Mouse (Mus musculus) stomach, embryonic 14.5 days (tissue): Measurements from ENCODE around the gene Synpo2l. TPM values are rescaled to one million over a fixed set of nuclear protein-coding genes. Genes with fewer than 3 reads are reported as not detected.
"Not testable (repeated sequence)": the region's sequence is repeated elsewhere in the genome, so short reads cannot be mapped to it uniquely, and the experiment has no call there.

Experiments used
- ATAC-seq: fragments of 200-750 bp; cut with Nextera tagmentation; 2 replicates; pipeline ENCODE4 v1.8.0; 2017; ENCODE audit warnings: low read depth, moderate TSS enrichment; ENCODE audit not compliant: insufficient number of reproducible peaks, insufficient read depth, low FRiP score
- H3K27ac ChIP-seq: fragments of 300-500 bp; sonication (generic); 2 replicates; pipeline ENCODE4 v1.5.1; 2014; ENCODE audit warnings: mild to moderate bottlenecking, low read length, moderate library complexity, mixed read lengths
- H3K27me3 ChIP-seq: fragments of 300-500 bp; sonication (generic); 2 replicates; pipeline ENCODE4 v1.6.1; 2014; ENCODE audit warnings: low read length, control low read depth, mixed read lengths; ENCODE audit not compliant: control insufficient read depth, insufficient read depth
- H3K36me3 ChIP-seq: fragments of 300-500 bp; sonication (generic); 2 replicates; pipeline ENCODE4 v1.6.1; 2014; ENCODE audit warnings: mild to moderate bottlenecking, control low read depth, low read length, moderate library complexity, mixed read lengths; ENCODE audit not compliant: control insufficient read depth, insufficient read depth
- H3K4me1 ChIP-seq: fragments of 300-500 bp; sonication (generic); 2 replicates; pipeline ENCODE4 v1.6.1; 2014; ENCODE audit warnings: low read length, control low read depth, mixed read lengths; ENCODE audit not compliant: control insufficient read depth, insufficient read depth
- H3K4me2 ChIP-seq: fragments of 300-500 bp; sonication (generic); replicated peaks from 2 replicates; pipeline ENCODE4 v1.6.1; 2014; ENCODE audit warnings: low read depth, low read length, control low read depth
- H3K4me3 ChIP-seq: fragments of 300-500 bp; sonication (generic); 2 replicates; pipeline ENCODE4 v1.5.1; 2014; ENCODE audit warnings: low read depth, low read length, control low read depth
- H3K9ac ChIP-seq: fragments of 300-500 bp; sonication (generic); replicated peaks from 2 replicates; pipeline ENCODE4 v1.6.1; 2014; ENCODE audit warnings: low read depth, mild to moderate bottlenecking, control low read depth, low read length, moderate library complexity, mixed read lengths
- H3K9me3 ChIP-seq: fragments of 300-500 bp; sonication (generic); 2 replicates; pipeline ENCODE4 v1.6.1; 2016; ENCODE audit warnings: low read depth, low read length, control low read depth; ENCODE audit not compliant: control insufficient read depth
- WGBS: fragments of 180-500 bp; shearing (Covaris S2); extraction: QIAGEN DNeasy Blood & Tissue Kit; methylation state at CpG from one replicate; pipeline ENCODE4 v1.1.7; 2014; 5-methylcytosine and 5-hydroxymethylcytosine counted together
- polyA plus RNA-seq: library from polyadenylated mRNA; unstranded; fragments of >200 nt; fragmentation: Nextera tagmentation; extraction: Ambion mirVana; gene quantifications from 2 replicates; pipeline ENCODE4 v1.2.1, GENCODE M21; 2014

Gene Synpo2l
- polyA plus RNA-seq, 1 experiment from 2014 or later = 0.29 TPM

DNA sequence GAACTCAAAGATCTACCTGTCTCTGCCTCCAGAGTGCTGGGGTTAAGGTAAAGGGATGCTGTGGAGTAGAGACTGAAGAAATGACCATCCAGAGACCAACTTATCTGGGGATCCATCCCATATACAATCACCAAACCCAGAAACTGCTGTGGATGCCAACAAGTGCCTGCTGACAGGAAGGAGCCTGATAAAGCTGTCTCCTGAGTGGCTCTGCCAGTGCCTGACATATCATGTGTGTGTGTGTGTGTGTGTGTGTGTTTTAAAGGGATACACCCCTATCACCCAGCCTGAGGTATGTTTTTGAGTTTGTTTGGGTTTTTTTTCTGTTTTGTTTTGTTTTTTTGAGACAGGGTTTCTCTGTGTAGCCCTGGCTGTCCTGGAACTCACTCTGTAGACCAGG is 21.8 kb downstream of the Synpo2l start:
- ATAC-seq = no peak
- H3K9ac ChIP-seq = no peak overlapping the region
- no peak overlapping the region for H3K4me2 ChIP-seq
- H3K36me3 ChIP-seq = no peaks in the 10 kb centered on the region
- H3K4me1 ChIP-seq = peaks cover 6% of the 10 kb centered on the region; the same call in 1 of the 2 replicates
- no peaks in the 10 kb centered on the region for H3K9me3 ChIP-seq
- no peaks in the 10 kb centered on the region for H3K27me3 ChIP-seq
- H3K27ac ChIP-seq = no peak overlapping the region
- no peak overlapping the region for H3K4me3 ChIP-seq

DNA sequence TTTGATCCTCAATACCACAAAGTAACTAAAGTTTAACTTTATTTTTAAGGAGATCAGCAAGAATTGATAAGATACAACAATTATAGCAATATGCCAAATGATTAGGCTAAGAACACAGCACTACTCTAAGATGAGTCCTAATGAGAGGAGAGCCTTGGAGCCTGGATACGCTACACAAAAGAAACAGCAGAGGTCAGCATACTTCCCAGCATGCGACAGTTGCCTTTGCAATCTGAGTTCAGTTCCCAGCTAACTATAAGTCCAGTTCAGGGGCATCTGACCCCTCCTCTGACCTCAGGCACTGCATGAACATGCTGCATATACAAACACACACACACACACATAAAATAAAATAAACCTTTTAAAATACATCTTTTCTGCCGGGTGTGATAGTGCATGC is 22.6 kb downstream of the Synpo2l start:
- Histone ChIP-seq H3K4me3 (no peak overlapping the region), H3K36me3 (no peaks in the 10 kb centered on the region), H3K4me2 (no peak overlapping the region), H3K9me3 (no peaks in the 10 kb centered on the region), H3K9ac (no peak overlapping the region), H3K4me1 (peaks cover 6% of the 10 kb centered on the region; the same call in 1 of the 2 replicates), H3K27me3 (no peaks in the 10 kb centered on the region), H3K27ac (no peak overlapping the region)
- ATAC-seq = no peak
- 30% methylated on average over 3 of the region's 3 CpGs for WGBS

DNA sequence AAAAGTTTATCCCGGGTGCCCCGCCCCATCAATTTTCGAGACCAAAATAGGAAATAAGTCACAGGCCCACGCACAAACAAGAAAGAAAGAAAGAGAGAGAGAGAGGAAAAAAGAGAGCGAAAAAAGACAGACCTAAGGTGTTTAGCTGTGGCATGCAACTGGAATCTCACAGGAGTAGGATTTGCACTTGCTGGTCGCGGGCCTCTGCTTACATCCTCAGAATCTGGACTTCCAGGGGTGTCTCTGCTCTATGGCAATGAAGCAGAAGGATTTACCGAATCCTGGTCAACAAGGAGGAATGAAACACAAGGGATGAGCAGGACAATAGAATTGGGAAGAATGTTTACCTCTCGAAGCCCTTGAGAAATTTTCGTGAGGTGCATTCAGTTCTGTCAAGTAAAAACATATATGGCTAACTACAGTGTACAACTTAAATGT is 26.7 kb downstream of the Synpo2l start:
- ATAC-seq = no peak
- Histone ChIP-seq H3K36me3 (no peaks in the 10 kb centered on the region), H3K27me3 (no peaks in the 10 kb centered on the region), H3K4me2 (peak overlapping the region; percentile 57), H3K4me3 (peak overlapping the region; percentile 74), H3K9ac (peak overlapping the region; percentile 79), H3K9me3 (no peaks in the 10 kb centered on the region), H3K4me1 (peaks cover 6% of the 10 kb centered on the region; the same call in 1 of the 2 replicates), H3K27ac (peak overlapping the region; percentile 92)
- WGBS = 11% methylated on average over 10 of the region's 10 CpGs

DNA sequence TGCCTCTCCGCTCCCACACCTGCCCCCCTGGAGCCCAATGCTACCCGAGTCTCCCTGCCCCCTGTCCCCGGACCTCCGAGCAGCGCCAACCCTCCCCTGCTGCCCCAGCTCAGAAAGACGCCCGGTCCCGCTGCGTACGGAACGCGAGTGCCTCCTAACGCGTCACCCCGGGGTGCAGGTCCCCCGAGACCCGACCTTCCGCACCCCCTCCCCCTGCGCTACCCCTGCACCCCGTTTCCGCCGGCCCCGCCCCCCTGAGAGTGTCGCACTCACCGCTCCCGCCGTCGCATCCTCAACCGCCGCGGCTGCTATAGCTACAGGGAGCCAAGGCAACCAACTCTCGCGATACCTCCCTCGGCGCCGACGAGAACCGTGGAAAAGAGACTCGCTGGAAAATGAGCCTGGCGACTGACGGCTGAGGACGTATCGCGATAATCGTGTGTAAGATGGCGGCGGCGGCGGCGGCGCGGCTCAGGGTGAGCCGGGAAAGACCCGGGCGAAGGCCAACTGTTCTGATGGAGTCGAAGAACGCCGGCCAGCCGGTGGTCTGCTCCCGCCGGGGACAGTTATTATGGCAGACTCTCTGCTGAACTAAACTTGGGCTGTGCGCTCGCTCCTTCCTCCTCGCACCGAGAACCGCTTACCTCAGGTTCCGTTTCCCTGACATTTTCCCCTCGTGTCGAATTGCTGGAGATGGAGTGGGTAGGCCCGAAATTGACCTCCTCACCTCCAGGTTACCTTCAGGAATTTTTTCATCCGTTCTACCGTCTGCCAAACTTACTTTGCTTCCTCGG is 27.3 kb downstream of the Synpo2l start, which contains the start of gene Usp54:
Gene Usp54, minus strand, starts transcription at position 420 of the 794 bp plus-strand sequence.
- Histone ChIP-seq H3K4me1 (peaks cover 6% of the 10 kb centered on the region; the same call in 1 of the 2 replicates), H3K36me3 (no peaks in the 10 kb centered on the region), H3K4me3 (peak within 1 kb of the TSS; percentile 74), H3K4me2 (peak within 1 kb of the TSS; percentile 78), H3K27me3 (no peaks in the 10 kb centered on the region), H3K27ac (peak within 1 kb of the TSS; percentile 92), H3K9ac (peak within 1 kb of the TSS; percentile 79), H3K9me3 (no peaks in the 10 kb centered on the region)
- under 1% methylated on average over 73 of the region's 73 CpGs for WGBS
- ATAC-seq = peak; percentile 96

DNA sequence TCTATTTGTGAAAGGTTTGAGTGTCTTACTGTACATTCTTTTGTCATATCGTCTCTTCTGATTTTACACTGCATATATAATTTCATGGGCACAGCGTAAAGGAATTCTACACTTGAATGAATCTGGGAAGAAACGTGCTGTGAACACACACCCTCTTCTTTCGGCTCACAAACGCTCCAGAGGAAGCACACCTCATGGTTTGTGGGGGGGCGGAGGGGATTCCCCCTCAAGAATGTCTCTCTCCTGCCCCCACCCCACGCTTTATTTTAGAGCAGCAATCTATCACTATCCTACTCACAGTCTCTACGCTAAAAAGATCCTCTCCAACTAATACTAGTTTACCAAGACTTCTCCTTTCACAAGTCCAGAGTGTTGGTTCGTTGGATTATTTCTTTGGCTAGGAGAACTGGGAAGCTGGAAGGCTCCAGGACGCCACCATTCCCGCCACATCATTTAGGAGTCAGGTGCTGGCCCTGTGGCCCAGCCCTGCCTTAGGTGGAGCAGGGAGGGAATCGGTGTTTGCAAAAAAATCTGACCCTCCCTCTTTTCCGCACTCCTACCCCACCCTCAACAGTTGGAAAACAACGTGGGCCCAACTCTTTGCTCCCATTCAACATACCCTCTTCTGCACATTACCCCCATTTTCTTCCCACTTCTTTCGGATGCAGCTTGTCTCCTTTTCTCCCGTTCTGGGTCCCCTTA is 28.1 kb downstream of the Synpo2l start:
- ATAC-seq = peak; percentile 56
- Histone ChIP-seq H3K4me1 (peaks cover 6% of the 10 kb centered on the region; the same call in 1 of the 2 replicates), H3K36me3 (no peaks in the 10 kb centered on the region), H3K27ac (peak overlapping the region; percentile 92), H3K9me3 (no peaks in the 10 kb centered on the region), H3K9ac (peak overlapping the region; percentile 79), H3K27me3 (no peaks in the 10 kb centered on the region), H3K4me3 (peak overlapping the region; percentile 74), H3K4me2 (peak overlapping the region; percentile 78)
- WGBS = 1% methylated on average over 16 of the region's 16 CpGs

DNA sequence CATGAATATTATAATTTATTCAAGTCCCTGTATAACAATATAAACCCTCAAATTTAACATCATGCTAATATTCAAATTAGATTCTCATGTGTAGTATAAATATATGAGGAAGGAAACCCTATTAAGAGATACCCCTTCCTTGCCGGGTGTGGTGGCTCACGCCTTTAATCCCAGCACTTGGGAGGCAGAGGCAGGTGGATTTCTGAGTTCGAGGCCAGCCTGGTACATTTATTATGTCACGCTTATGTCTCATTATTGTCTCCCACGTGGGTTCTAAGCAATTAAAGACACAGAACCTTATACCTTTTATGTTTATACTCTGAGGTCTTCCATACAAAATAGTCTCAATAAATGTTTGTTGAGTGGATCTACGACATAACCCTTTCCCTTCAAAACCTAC is 29.5 kb downstream of the Synpo2l start:
- peaks cover 6% of the 10 kb centered on the region; the same call in 1 of the 2 replicates for H3K4me1 ChIP-seq
- no peak overlapping the region for H3K27ac ChIP-seq
- H3K27me3 ChIP-seq = no peaks in the 10 kb centered on the region
- no peaks in the 10 kb centered on the region for H3K9me3 ChIP-seq
- no peak for ATAC-seq
- H3K4me2 ChIP-seq = no peak overlapping the region
- no peaks in the 10 kb centered on the region for H3K36me3 ChIP-seq
- H3K4me3 ChIP-seq = no peak overlapping the region
- H3K9ac ChIP-seq = no peak overlapping the region
- 92% methylated on average over 6 of the region's 6 CpGs for WGBS

DNA sequence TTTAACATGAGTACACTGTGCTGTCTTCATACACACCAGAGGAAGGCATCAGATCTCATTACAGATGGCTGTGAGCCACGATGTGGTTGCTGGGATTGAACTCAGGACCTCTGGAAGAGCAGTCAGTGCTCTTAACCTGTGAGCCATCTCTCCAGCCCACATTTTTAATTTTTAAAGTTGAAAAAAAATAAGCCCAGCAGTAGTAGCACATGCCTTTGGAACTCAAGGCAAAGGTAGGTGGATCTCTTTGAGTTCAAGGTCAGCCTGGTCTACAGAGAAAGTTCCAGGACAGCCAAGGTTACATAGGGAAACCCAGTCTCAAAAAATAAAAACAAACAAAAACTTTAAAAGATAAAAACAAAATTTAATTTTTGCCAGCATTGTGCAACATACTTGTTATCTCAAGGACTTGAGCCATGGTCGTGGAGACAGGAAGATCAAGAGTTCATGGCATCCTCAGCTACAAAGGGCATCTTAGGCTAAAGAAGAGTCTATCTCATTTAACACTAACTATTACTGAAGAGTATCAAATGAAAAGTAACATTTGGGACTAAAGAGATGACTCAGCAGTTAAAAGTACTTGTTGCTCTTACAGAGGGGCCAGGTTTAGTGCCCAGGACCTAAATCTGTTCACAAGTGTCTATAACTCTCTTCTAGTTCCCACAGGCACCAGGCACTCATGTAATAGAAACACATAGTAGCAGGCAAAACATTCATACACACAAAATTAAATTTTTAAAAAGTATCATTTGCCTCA is 30.2 kb downstream of the Synpo2l start:
- no peaks in the 10 kb centered on the region for H3K27me3 ChIP-seq
- no peak overlapping the region for H3K4me3 ChIP-seq
- H3K4me2 ChIP-seq = no peak overlapping the region
- H3K9ac ChIP-seq = no peak overlapping the region
- peaks cover 6% of the 10 kb centered on the region; the same call in 1 of the 2 replicates for H3K4me1 ChIP-seq
- ATAC-seq = no peak
- H3K36me3 ChIP-seq = no peaks in the 10 kb centered on the region
- no peaks in the 10 kb centered on the region for H3K9me3 ChIP-seq
- 74% methylated on average over 2 of the region's 2 CpGs for WGBS
- H3K27ac ChIP-seq = no peak overlapping the region

DNA sequence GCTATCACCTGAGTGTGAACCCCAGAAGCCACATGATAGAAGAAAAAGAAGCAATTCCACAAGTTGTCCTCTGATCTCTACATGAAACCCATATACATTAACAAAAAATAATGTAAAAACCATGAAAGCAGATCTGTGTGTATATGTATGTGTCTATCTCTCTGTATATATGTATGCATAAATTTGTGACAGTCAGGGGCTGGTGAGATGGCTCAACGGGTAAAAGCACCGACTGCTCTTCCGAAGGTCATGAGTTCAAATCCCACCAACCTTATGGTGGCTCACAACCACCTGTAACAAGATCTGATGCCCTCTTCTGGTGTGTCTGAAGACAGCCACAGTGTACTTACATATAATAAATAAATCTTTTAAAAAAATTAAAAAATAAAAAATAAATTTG is 31.2 kb downstream of the Synpo2l start:
- H3K9ac ChIP-seq, H3K36me3 ChIP-seq, H3K4me3 ChIP-seq, H3K27ac ChIP-seq, H3K4me1 ChIP-seq, ATAC-seq, H3K9me3 ChIP-seq, H3K27me3 ChIP-seq, H3K4me2 ChIP-seq: not testable (repeated sequence)
- 96% methylated on average over 3 of the region's 3 CpGs for WGBS
